Mouse (Mus musculus) limb, embryonic 11.5 days (tissue): Measurements from ENCODE around the gene Ifnar2. TPM values are rescaled to one million over a fixed set of nuclear protein-coding genes. Genes with fewer than 3 reads are reported as not detected.

ENCODE experiments used
- ATAC-seq: fragments of 200-750 bp; cut with Nextera tagmentation; 2 replicates; pipeline ENCODE4 v1.8.0; 2017; ENCODE audit warnings: low read depth; ENCODE audit not compliant: insufficient number of reproducible peaks, low FRiP score, low TSS enrichment
- DNase-seq: peaks from one replicate; pipeline ENCODE4 v3.0.0-alpha.2; 2015; ENCODE audit warnings: low spot score
- H3K27ac ChIP-seq: fragments of 300-500 bp; sonication (generic); replicated peaks from 2 replicates; pipeline ENCODE4 v1.5.1; 2014; ENCODE audit warnings: low read depth, mild to moderate bottlenecking, low read length
- H3K27me3 ChIP-seq: fragments of 300-500 bp; sonication (generic); 2 replicates; pipeline ENCODE4 v1.6.1; 2014; ENCODE audit warnings: mild to moderate bottlenecking, low read length, mixed read lengths; ENCODE audit not compliant: control insufficient read depth, insufficient read depth
- H3K36me3 ChIP-seq: fragments of 300-500 bp; sonication (generic); 2 replicates; pipeline ENCODE4 v1.6.1; 2014; ENCODE audit warnings: mild to moderate bottlenecking, low read length, moderate library complexity, mixed read lengths; ENCODE audit not compliant: control insufficient read depth, insufficient read depth
- H3K4me1 ChIP-seq: fragments of 300-500 bp; sonication (generic); 2 replicates; pipeline ENCODE4 v1.6.1; 2014; ENCODE audit warnings: low read length, mixed read lengths; ENCODE audit not compliant: control insufficient read depth, insufficient read depth
- H3K4me2 ChIP-seq: fragments of 300-500 bp; sonication (generic); 2 replicates; pipeline ENCODE4 v1.6.1; 2014; ENCODE audit warnings: low read depth, mild to moderate bottlenecking, moderate library complexity; ENCODE audit not compliant: severe bottlenecking
- H3K4me3 ChIP-seq: fragments of 300-500 bp; sonication (generic); 2 replicates; pipeline ENCODE4 v1.5.1; 2014; ENCODE audit warnings: low read depth, low read length
- H3K9ac ChIP-seq: fragments of 300-500 bp; sonication (generic); 2 replicates; pipeline ENCODE4 v1.6.1; 2014; ENCODE audit warnings: mild to moderate bottlenecking, low read length
- H3K9me3 ChIP-seq: fragments of 300-500 bp; sonication (generic); 2 replicates; pipeline ENCODE4 v1.6.1; 2016; ENCODE audit warnings: low read length; ENCODE audit not compliant: control insufficient read depth
- WGBS: fragments of 180-500 bp; shearing (Covaris S2); extraction: QIAGEN DNeasy Blood & Tissue Kit; methylation state at CpG from one replicate; pipeline ENCODE4 v1.1.7; 2014; 5-methylcytosine and 5-hydroxymethylcytosine counted together
- polyA plus RNA-seq: library from polyadenylated mRNA; unstranded; fragments of >200 nt; fragmentation: Nextera tagmentation; extraction: Ambion mirVana; gene quantifications from 2 replicates; pipeline ENCODE4 v1.2.1, GENCODE M21; 2014

Ifnar2 gene
- polyA plus RNA-seq, 1 experiment from 2014 or later, result 39.3 TPM

DNA sequence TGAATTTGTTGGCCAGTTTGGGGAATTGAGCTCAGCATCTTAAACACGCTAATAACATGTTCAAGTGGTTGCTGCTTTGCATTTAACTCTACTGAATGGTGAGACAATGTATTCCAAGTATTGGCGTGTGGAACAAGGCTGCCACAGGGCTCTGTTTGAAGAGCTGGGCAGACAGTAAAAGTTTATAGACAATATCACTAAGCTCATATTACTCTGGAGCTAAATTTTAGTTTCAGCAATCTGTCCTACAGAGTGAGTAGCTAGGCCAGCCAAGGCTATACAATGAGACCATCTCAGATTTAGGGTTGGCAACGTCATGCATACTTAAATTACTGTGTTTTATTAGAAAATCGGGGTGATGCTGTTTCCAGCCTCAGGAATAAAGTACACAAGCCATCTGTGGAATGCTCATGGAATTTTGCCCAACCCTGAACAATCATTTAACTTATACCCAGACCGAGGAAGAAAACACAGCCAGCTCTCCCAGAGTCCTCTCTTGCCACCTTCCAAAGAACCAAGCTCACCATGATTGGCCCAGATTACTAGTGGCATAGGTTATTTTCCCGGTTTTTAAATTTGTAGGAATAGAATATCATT lies 29.1 kb downstream of the Ifnar2 start:
- no peaks in the 10 kb centered on the region for H3K4me1 ChIP-seq
- 0 out of 2 replicates have a peak, but pooled peaks cover 2% of the 10 kb centered on the region for H3K36me3 ChIP-seq
- H3K27me3 ChIP-seq, result no peaks in the 10 kb centered on the region
- H3K4me3 ChIP-seq, result no peak overlapping the region
- H3K9me3 ChIP-seq, result no peaks in the 10 kb centered on the region
- H3K9ac ChIP-seq, result no peak overlapping the region
- DNase-seq (no peak), ATAC-seq (no peak)
- no peak overlapping the region for H3K27ac ChIP-seq
- H3K4me2 ChIP-seq, result no peak overlapping the region
- 83% methylated on average over 6 of the region's 6 CpGs for WGBS

DNA sequence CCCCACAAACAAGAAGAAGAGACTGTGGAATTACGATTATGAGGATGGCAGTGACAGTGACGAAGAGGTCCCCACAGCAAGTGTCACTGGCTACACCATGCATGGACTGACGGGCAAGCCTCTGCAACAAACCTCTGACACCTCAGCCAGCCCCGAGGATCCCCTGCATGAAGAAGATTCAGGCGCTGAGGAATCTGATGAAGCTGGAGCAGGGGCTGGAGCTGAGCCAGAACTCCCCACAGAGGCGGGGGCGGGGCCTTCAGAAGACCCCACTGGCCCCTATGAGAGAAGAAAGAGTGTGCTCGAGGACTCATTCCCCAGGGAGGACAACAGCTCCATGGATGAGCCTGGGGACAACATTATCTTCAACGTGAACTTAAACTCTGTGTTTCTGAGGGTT lies 31.2 kb downstream of the Ifnar2 start:
- no peak overlapping the region for H3K4me3 ChIP-seq
- no peak overlapping the region for H3K4me2 ChIP-seq
- no peak for DNase-seq
- no peak for ATAC-seq
- no peaks in the 10 kb centered on the region for H3K9me3 ChIP-seq
- 0 out of 2 replicates have a peak, but pooled peaks cover 2% of the 10 kb centered on the region for H3K36me3 ChIP-seq
- no peaks in the 10 kb centered on the region for H3K4me1 ChIP-seq
- WGBS, result 80% methylated on average over 9 of the region's 9 CpGs
- H3K27ac ChIP-seq, result no peak overlapping the region
- H3K27me3 ChIP-seq, result no peaks in the 10 kb centered on the region
- H3K9ac ChIP-seq, result no peak overlapping the region

DNA sequence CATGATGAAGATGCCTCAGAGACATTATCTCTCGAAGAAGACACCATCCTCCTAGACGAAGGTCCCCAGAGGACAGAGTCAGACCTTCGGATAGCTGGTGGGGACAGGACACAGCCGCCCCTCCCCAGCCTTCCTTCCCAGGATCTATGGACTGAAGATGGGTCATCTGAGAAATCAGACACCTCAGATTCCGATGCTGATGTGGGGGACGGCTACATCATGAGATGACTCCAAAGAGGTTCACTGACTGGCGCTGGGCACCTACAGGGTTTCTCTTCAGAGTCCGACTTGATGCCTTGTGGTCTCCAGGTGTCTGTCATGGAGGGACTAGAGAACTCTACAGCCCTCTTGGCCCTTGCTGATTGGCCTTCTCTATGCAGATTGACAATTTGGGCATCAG lies 31.6 kb downstream of the Ifnar2 start:
- Histone ChIP-seq H3K27me3 (no peaks in the 10 kb centered on the region), H3K4me3 (no peak overlapping the region), H3K9me3 (no peaks in the 10 kb centered on the region), H3K4me2 (no peak overlapping the region), H3K4me1 (no peaks in the 10 kb centered on the region), H3K9ac (no peak overlapping the region), H3K36me3 (0 out of 2 replicates have a peak, but pooled peaks cover 2% of the 10 kb centered on the region), H3K27ac (no peak overlapping the region)
- WGBS, result 94% methylated on average over 8 of the region's 8 CpGs
- DNase-seq, result no peak
- no peak for ATAC-seq

DNA sequence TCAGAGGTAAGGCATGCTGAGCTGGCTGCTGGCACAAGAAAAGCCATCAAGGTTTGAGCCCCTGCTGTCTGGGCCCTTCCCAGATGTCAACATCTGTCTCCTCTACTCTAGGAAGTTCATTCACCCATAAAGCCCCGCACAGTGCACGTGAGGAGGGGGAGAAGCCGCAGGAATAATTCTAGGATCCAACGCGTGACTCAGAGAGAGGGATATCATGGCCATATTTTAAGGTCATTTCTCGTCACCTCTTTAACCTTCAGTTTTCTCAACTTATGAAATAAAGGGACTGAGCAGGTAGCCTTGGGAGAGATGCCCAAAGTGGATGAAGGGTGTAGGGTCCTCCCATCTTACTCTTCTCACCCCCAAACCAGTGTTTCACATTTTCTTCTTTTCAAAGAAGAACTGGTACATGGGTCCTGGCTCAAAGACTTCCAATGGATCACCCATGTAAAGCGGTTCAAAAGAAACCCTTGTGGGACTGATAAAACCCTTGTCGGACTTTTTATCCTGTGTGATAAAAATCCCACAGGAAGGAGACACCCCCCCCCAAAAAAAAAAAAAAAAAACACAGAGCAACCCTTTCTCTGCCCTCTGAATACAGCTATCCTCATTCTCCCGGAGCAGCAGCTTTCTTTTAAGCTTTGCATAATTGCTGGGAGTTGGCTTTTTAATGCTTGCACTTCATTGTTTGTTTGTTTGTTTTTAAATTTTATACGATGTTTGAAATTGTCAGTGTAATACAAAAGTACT lies 32.4 kb downstream of the Ifnar2 start:
- no peak overlapping the region for H3K9ac ChIP-seq
- H3K4me3 ChIP-seq, result no peak overlapping the region
- 79% methylated on average over 10 of the region's 10 CpGs for whole genome bisulfite sequencing
- H3K27ac ChIP-seq, result no peak overlapping the region
- no peaks in the 10 kb centered on the region for H3K27me3 ChIP-seq
- DNase-seq, result no peak
- ATAC-seq, result no peak
- 0 out of 2 replicates have a peak, but pooled peaks cover 2% of the 10 kb centered on the region for H3K36me3 ChIP-seq
- no peaks in the 10 kb centered on the region for H3K9me3 ChIP-seq
- no peak overlapping the region for H3K4me2 ChIP-seq
- H3K4me1 ChIP-seq, result no peaks in the 10 kb centered on the region

DNA sequence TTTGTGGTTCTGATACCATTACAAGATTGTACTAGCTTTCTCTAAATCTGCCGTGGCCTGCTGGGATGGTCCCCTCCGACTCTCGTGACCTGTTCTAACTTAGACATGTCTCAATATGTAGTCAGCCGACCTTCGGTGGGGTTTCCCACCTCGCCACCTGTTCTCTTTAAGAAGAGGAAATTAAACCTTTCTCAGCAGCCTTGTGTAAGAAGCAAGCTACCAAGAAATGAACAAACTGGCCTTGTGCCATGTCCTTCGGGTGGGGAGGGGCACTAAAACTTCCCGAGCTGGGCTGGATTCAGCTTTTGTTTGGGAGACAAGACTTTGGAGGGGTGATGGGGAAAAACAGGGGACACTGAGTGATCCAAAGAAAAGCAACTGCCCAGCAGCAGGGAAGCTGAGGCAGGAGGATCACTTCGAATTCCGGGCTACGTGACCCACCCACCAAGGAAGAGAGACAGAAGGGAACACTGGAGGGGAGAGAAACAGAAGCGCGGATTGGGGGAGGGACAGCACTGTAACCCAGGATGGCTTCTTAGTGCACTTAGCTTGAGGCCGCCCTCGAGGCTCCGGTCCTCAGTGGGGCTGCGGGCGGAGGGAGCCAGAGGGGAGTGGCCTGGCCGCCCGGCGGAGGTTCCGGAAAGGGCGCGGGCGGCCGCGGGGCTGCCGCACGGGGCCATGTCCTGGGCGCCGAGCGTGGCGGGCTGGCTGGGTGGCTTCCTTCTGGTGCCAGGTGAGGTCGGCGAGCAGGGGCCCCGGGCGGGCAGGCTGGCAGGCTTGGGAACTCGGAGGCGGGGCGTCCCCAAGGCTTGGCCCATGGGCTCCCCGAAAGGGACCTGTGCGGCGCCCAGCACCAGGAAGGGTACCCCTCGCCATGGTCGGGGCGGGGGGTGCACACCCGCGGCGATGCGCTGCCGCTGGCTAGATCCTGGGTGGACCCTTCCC lies 33.3 kb downstream of the Ifnar2 start, which contains the start of gene Il10rb:
Gene Il10rb, plus strand, starts transcription at position 525 of the 945 bp plus-strand sequence.
- Histone ChIP-seq H3K36me3 (no peaks in the 10 kb centered on the region), H3K9ac (peak within 1 kb of the TSS; percentile 69), H3K4me3 (peak within 1 kb of the TSS; percentile 54), H3K4me2 (peak within 1 kb of the TSS; percentile 92), H3K27ac (no peak within 1 kb of the TSS), H3K27me3 (no peaks in the 10 kb centered on the region), H3K9me3 (no peaks in the 10 kb centered on the region), H3K4me1 (no peaks in the 10 kb centered on the region)
- 7% methylated on average over 51 of the region's 51 CpGs for WGBS
- DNase-seq, result peak; percentile 66
- ATAC-seq, result peak; percentile 77

DNA sequence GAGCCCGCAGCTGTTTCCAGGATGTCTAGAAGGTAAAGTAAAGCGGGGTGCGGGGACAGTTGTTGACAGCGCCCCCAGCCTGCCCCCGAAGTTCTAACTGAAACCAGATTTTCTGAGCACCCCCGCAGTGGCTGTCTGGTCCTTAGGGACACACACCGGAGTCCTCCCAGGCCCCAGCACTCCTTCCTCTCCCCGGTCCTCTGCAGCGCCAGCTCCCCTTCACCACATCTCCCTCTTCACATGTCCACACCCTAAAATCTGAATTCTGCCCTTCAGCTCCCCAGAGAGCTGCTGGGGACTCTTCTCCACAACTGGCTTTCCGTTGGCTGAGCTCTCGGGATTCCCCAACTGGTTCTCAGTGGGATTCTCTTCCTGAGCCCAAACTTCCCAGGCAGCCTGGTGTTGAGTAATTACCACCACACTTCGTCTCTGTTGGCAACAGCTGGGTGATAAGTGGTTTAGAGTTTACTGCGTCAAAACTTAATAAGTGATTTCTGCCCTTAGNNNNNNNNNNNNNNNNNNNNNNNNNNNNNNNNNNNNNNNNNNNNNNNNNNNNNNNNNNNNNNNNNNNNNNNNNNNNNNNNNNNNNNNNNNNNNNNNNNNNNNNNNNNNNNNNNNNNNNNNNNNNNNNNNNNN lies 34.1 kb downstream of the Ifnar2 start:
- H3K27ac ChIP-seq, result no peak overlapping the region

DNA sequence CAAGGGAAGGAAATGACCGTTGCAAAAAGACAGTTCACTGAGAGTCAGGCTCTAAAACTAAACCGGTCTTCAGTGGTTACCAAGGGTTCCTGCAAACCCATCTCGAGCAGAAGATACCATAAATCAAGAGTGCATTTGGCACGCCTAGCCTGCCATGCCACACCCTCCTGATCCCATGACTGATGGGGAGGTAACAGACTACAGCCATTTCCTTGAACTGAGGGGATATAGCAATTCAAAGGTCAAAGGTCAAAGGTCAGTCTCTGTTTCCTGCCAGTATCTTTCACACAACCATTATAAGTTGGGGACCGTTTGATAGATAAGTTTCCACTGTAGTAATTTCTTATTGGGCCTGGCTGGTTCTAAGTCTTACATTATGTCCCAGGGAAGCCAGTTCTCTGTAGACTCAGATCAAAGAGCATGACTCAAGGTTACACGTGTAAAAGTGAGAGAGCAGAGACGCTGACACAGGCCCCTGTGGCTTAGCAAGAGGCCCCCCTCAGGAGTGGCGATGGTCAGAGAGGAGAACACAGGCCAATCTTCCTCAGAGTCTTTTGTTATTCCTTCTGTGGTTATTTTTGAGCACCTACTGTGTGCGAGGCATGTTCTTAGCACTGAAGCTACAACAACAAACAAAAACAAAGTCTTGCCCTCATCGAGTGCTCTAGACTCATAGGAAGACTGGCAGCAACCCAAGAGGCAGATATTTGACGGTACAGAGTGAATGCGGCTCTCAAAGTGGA lies 40.7 kb downstream of the Ifnar2 start:
- no peaks in the 10 kb centered on the region for H3K4me1 ChIP-seq
- H3K27ac ChIP-seq, result no peak overlapping the region
- H3K36me3 ChIP-seq, result no peaks in the 10 kb centered on the region
- ATAC-seq (no peak), DNase-seq (no peak)
- no peak overlapping the region for H3K4me2 ChIP-seq
- 43% methylated on average over 12 of the region's 12 CpGs for WGBS
- no peaks in the 10 kb centered on the region for H3K9me3 ChIP-seq
- no peak overlapping the region for H3K9ac ChIP-seq
- no peak overlapping the region for H3K4me3 ChIP-seq
- no peaks in the 10 kb centered on the region for H3K27me3 ChIP-seq

More for the DNA sequence above, 34.1 kb downstream of the Ifnar2 start:
- H3K9ac ChIP-seq, result peak overlapping the region; percentile 69
- WGBS, result under 1% methylated on average over 13 of the region's 13 CpGs
- peak overlapping the region; percentile 92 for H3K4me2 ChIP-seq
- no peaks in the 10 kb centered on the region for H3K9me3 ChIP-seq
- peak overlapping the region; percentile 54 for H3K4me3 ChIP-seq
- peak; percentile 44 for DNase-seq
- no peaks in the 10 kb centered on the region for H3K27me3 ChIP-seq
- 0 out of 2 replicates have a peak, but pooled peaks have one; percentile 5 for ATAC-seq
- no peaks in the 10 kb centered on the region for H3K36me3 ChIP-seq
- H3K4me1 ChIP-seq, result no peaks in the 10 kb centered on the region
